Mouse (Mus musculus): ENCODE data around the gene Irf8. TPM values are rescaled to one million over a fixed set of nuclear protein-coding genes. Genes with fewer than 3 reads are reported as not detected.
"Not testable (repeated sequence)": the region's sequence is repeated elsewhere in the genome, so short reads cannot be mapped to it uniquely, and the experiment has no call there.

The Irf8 gene
- polyA plus RNA-seq, 1 experiment from 2014 or later, result 4.8 TPM

GRCm38 (mm10) chr8:120715200-120715599, 21.0 kb upstream of the Irf8 start:
- no peak overlapping the region for H3K4me2 ChIP-seq (ENCODE audit: low read length)
- WGBS, result 78% methylated on average over 6 of the region's 6 CpGs
- H3K9ac ChIP-seq (ENCODE audit: low read depth, low read length), result no peak overlapping the region
- H3K4me3 ChIP-seq (ENCODE audit: low read length), result no peak overlapping the region
- no peak overlapping the region for H3K27ac ChIP-seq (ENCODE audit: low read depth, low read length)
- no peaks in the 10 kb centered on the region for H3K27me3 ChIP-seq (replicated peaks; ENCODE audit: control insufficient read depth, insufficient read depth, low read length)
- no peaks in the 10 kb centered on the region for H3K9me3 ChIP-seq (ENCODE audit: control insufficient read depth, low read length)
- ATAC-seq, result no peak
- no peaks in the 10 kb centered on the region for H3K36me3 ChIP-seq (ENCODE audit: control insufficient read depth, insufficient read depth, low read length)
- H3K4me1 ChIP-seq (ENCODE audit: control insufficient read depth, insufficient read depth, low read depth, low read length), result no peaks in the 10 kb centered on the region

- WGBS, result 82% methylated on average over 15 of the region's 15 CpGs
- no peaks in the 10 kb centered on the region for H3K36me3 ChIP-seq (ENCODE audit: control insufficient read depth, insufficient read depth, low read length)
Observed at GRCm38 (mm10) chr8:120715996-120716680, 20.0 kb upstream of the Irf8 start.

GRCm38 (mm10) chr8:120719586-120720236, 16.4 kb upstream of the Irf8 start:
- no peak for ATAC-seq
- Histone ChIP-seq H3K36me3 (ENCODE audit: control insufficient read depth, insufficient read depth, low read length) (no peaks in the 10 kb centered on the region), H3K9me3 (ENCODE audit: control insufficient read depth, low read length) (no peaks in the 10 kb centered on the region), H3K4me3 (ENCODE audit: low read length) (no peak overlapping the region), H3K27me3 (replicated peaks; ENCODE audit: control insufficient read depth, insufficient read depth, low read length) (no peaks in the 10 kb centered on the region), H3K9ac (ENCODE audit: low read depth, low read length) (no peak overlapping the region), H3K27ac (ENCODE audit: low read depth, low read length) (no peak overlapping the region), H3K4me2 (ENCODE audit: low read length) (no peak overlapping the region), H3K4me1 (ENCODE audit: control insufficient read depth, insufficient read depth, low read depth, low read length) (no peaks in the 10 kb centered on the region)
- 78% methylated on average over 19 of the region's 19 CpGs for WGBS

More at GRCm38 (mm10) chr8:120715996-120716680, 20.0 kb upstream of the Irf8 start:
- no peak overlapping the region for H3K4me2 ChIP-seq (ENCODE audit: low read length)
- H3K9me3 ChIP-seq (ENCODE audit: control insufficient read depth, low read length), result no peaks in the 10 kb centered on the region
- no peak overlapping the region for H3K4me3 ChIP-seq (ENCODE audit: low read length)
- no peaks in the 10 kb centered on the region for H3K27me3 ChIP-seq (replicated peaks; ENCODE audit: control insufficient read depth, insufficient read depth, low read length)
- H3K27ac ChIP-seq (ENCODE audit: low read depth, low read length), result no peak overlapping the region
- no peak overlapping the region for H3K9ac ChIP-seq (ENCODE audit: low read depth, low read length)
- no peaks in the 10 kb centered on the region for H3K4me1 ChIP-seq (ENCODE audit: control insufficient read depth, insufficient read depth, low read depth, low read length)
- ATAC-seq, result no peak

- ATAC-seq, result no peak
- H3K4me1 ChIP-seq (ENCODE audit: control insufficient read depth, insufficient read depth, low read depth, low read length), result no peaks in the 10 kb centered on the region
- no peaks in the 10 kb centered on the region for H3K27me3 ChIP-seq (replicated peaks; ENCODE audit: control insufficient read depth, insufficient read depth, low read length)
- H3K9ac ChIP-seq (ENCODE audit: low read depth, low read length), result no peak overlapping the region
- no peak overlapping the region for H3K4me3 ChIP-seq (ENCODE audit: low read length)
- 77% methylated on average over 6 of the region's 6 CpGs for WGBS
- H3K27ac ChIP-seq (ENCODE audit: low read depth, low read length), result no peak overlapping the region
- no peak overlapping the region for H3K4me2 ChIP-seq (ENCODE audit: low read length)
- no peaks in the 10 kb centered on the region for H3K36me3 ChIP-seq (ENCODE audit: control insufficient read depth, insufficient read depth, low read length)
- H3K9me3 ChIP-seq (ENCODE audit: control insufficient read depth, low read length), result no peaks in the 10 kb centered on the region
Observed at GRCm38 (mm10) chr8:120723025-120723424, 13.1 kb upstream of the Irf8 start.

GRCm38 (mm10) chr8:120724096-120724495, 12.1 kb upstream of the Irf8 start:
- not testable (repeated sequence) for H3K27ac ChIP-seq (ENCODE audit: low read depth, low read length); H3K9me3 ChIP-seq (ENCODE audit: control insufficient read depth, low read length); ATAC-seq; H3K9ac ChIP-seq (ENCODE audit: low read depth, low read length); H3K4me3 ChIP-seq (ENCODE audit: low read length); H3K4me1 ChIP-seq (ENCODE audit: control insufficient read depth, insufficient read depth, low read depth, low read length); H3K4me2 ChIP-seq (ENCODE audit: low read length); H3K27me3 ChIP-seq (replicated peaks; ENCODE audit: control insufficient read depth, insufficient read depth, low read length); H3K36me3 ChIP-seq (ENCODE audit: control insufficient read depth, insufficient read depth, low read length)
- WGBS, result 96% methylated on average over 2 of the region's 4 CpGs

GRCm38 (mm10) chr8:120724816-120725575, 11.2 kb upstream of the Irf8 start:
- no peaks in the 10 kb centered on the region for H3K9me3 ChIP-seq (ENCODE audit: control insufficient read depth, low read length)
- no peak overlapping the region for H3K27ac ChIP-seq (ENCODE audit: low read depth, low read length)
- no peak overlapping the region for H3K4me2 ChIP-seq (ENCODE audit: low read length)
- H3K36me3 ChIP-seq (ENCODE audit: control insufficient read depth, insufficient read depth, low read length), result no peaks in the 10 kb centered on the region
- H3K27me3 ChIP-seq (replicated peaks; ENCODE audit: control insufficient read depth, insufficient read depth, low read length), result no peaks in the 10 kb centered on the region
- no peak overlapping the region for H3K9ac ChIP-seq (ENCODE audit: low read depth, low read length)
- H3K4me1 ChIP-seq (ENCODE audit: control insufficient read depth, insufficient read depth, low read depth, low read length), result no peaks in the 10 kb centered on the region
- no peak overlapping the region for H3K4me3 ChIP-seq (ENCODE audit: low read length)
- WGBS, result 82% methylated on average over 17 of the region's 17 CpGs
- ATAC-seq, result no peak

GRCm38 (mm10) chr8:120725576-120725950, 10.6 kb upstream of the Irf8 start:
- 91% methylated on average over 5 of the region's 5 CpGs for WGBS
- ATAC-seq, result no peak

GRCm38 (mm10) chr8:120726051-120726450, 10.1 kb upstream of the Irf8 start:
- no peak for ATAC-seq
- Histone ChIP-seq H3K36me3 (ENCODE audit: control insufficient read depth, insufficient read depth, low read length) (no peaks in the 10 kb centered on the region), H3K27ac (ENCODE audit: low read depth, low read length) (no peak overlapping the region), H3K4me3 (ENCODE audit: low read length) (no peak overlapping the region), H3K27me3 (replicated peaks; ENCODE audit: control insufficient read depth, insufficient read depth, low read length) (no peaks in the 10 kb centered on the region), H3K9me3 (ENCODE audit: control insufficient read depth, low read length) (no peaks in the 10 kb centered on the region), H3K4me2 (ENCODE audit: low read length) (no peak overlapping the region), H3K4me1 (ENCODE audit: control insufficient read depth, insufficient read depth, low read depth, low read length) (no peaks in the 10 kb centered on the region), H3K9ac (ENCODE audit: low read depth, low read length) (no peak overlapping the region)
- WGBS, result 81% methylated on average over 5 of the region's 5 CpGs

More at GRCm38 (mm10) chr8:120725576-120725950, 10.6 kb upstream of the Irf8 start:
- no peak overlapping the region for H3K9ac ChIP-seq (ENCODE audit: low read depth, low read length)
- H3K27me3 ChIP-seq (replicated peaks; ENCODE audit: control insufficient read depth, insufficient read depth, low read length), result no peaks in the 10 kb centered on the region
- no peak overlapping the region for H3K4me2 ChIP-seq (ENCODE audit: low read length)
- H3K4me1 ChIP-seq (ENCODE audit: control insufficient read depth, insufficient read depth, low read depth, low read length), result no peaks in the 10 kb centered on the region
- no peaks in the 10 kb centered on the region for H3K36me3 ChIP-seq (ENCODE audit: control insufficient read depth, insufficient read depth, low read length)
- H3K4me3 ChIP-seq (ENCODE audit: low read length), result no peak overlapping the region
- no peaks in the 10 kb centered on the region for H3K9me3 ChIP-seq (ENCODE audit: control insufficient read depth, low read length)
- H3K27ac ChIP-seq (ENCODE audit: low read depth, low read length), result no peak overlapping the region

GRCm38 (mm10) chr8:120728488-120729160, 7.5 kb upstream of the Irf8 start:
- no peak for ATAC-seq
- Histone ChIP-seq H3K9me3 (ENCODE audit: control insufficient read depth, low read length) (no peaks in the 10 kb centered on the region), H3K36me3 (ENCODE audit: control insufficient read depth, insufficient read depth, low read length) (no peaks in the 10 kb centered on the region), H3K9ac (ENCODE audit: low read depth, low read length) (no peak overlapping the region), H3K4me1 (ENCODE audit: control insufficient read depth, insufficient read depth, low read depth, low read length) (no peaks in the 10 kb centered on the region), H3K27ac (ENCODE audit: low read depth, low read length) (no peak overlapping the region), H3K4me3 (ENCODE audit: low read length) (no peak overlapping the region), H3K27me3 (replicated peaks; ENCODE audit: control insufficient read depth, insufficient read depth, low read length) (0 out of 2 replicates have a peak, but pooled peaks cover 2% of the 10 kb centered on the region), H3K4me2 (ENCODE audit: low read length) (no peak overlapping the region)
- WGBS, result 76% methylated on average over 9 of the region's 9 CpGs

All from hindbrain, embryonic 16.5 days (tissue).